Mouse (Mus musculus) MEL (cell line): ENCODE data around the gene Crkl.

Experiments used
- CTCF ChIP-seq, 3 experiments: IDR thresholded peaks in 2 of 3; conservative IDR thresholded peaks in 1 of 3; 2 replicates each; pipeline ENCODE4 v1.5.1; 2011 to 2012; ENCODE audit warnings: low read length in 3 of 3, low read depth in 2 of 3, mild to moderate bottlenecking in 2 of 3, improper control_type of control experiment in 1 of 3, inconsistent platforms in 1 of 3, mixed read lengths in 1 of 3, moderate library complexity in 1 of 3; ENCODE audit not compliant: control insufficient read depth in 1 of 3, insufficient read depth in 1 of 3, poor library complexity in 1 of 3, severe bottlenecking in 1 of 3
- GATA1 ChIP-seq: IDR thresholded peaks from 2 replicates; pipeline ENCODE4 v1.6.1; 2011; ENCODE audit warnings: low read depth, low read length, improper control_type of control experiment
- MAFK ChIP-seq: IDR thresholded peaks from 2 replicates; pipeline ENCODE4 v1.6.1; 2011; ENCODE audit warnings: low read depth, mild to moderate bottlenecking, low read length, improper control_type of control experiment, borderline replicate concordance
- POLR2A ChIP-seq, 2 experiments: IDR thresholded peaks; 2 replicates each; pipeline ENCODE4 v1.6.1; 2011 to 2012; ENCODE audit warnings: low read length in 2 of 2, mild to moderate bottlenecking in 2 of 2, control low read depth in 1 of 2, improper control_type of control experiment in 1 of 2, low read depth in 1 of 2, moderate library complexity in 1 of 2; ENCODE audit not compliant: control insufficient read depth in 1 of 2, insufficient read depth in 1 of 2, poor library complexity in 1 of 2
- POLR2AphosphoS5 ChIP-seq: IDR thresholded peaks from 2 replicates; pipeline ENCODE4 v1.6.1; 2012; ENCODE audit warnings: low read depth, borderline replicate concordance, mild to moderate bottlenecking, inconsistent platforms, low read length, moderate library complexity, mixed read lengths
- ZNF384 ChIP-seq: IDR thresholded peaks from 2 replicates; pipeline ENCODE4 v1.6.1; 2012; ENCODE audit warnings: low read depth, mild to moderate bottlenecking, inconsistent platforms, low read length, improper control_type of control experiment

DNA sequence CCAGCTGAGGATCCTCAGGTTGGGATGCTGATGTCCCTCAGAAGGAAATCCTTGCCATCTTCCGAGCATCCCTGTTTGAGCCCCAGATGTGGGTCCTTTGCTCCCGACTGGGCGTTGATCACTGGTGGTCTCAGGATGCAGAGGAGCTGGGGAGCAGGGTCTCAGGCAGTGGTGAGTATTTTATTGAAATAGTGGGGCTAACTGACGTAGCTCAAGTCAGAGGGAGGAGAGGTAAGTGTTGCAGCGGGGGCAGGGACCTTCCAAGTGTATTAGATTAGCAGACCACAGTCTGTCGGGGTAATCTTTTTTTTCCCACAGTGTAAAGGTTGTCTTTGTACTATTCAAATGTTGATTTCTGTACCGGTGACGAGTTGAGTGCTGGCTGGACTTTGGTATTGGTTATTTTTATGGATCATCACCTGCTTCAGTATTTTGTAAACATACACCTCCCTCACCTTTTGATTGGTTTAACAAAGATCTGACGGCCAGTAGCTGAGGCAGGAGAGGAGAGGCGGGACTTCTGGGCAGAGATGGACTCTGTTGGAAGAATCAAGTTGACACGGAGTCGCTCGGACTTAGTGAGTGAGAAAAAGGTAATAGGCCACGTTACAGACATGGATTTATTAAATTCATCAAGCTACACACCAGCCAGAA is 81.0 kb downstream of the Crkl start:
- TF ChIP-seq CTCF (IDR thresholded peaks at IDR 0.05 in 2 of 3, conservative IDR thresholded peaks at IDR 0.05 in 1 of 3; ENCODE audit: control insufficient read depth in 1 of 3, insufficient read depth in 1 of 3, low read depth in 2 of 3, low read length in 3 of 3, poor library complexity in 1 of 3, severe bottlenecking in 1 of 3) (no peak), POLR2A (IDR thresholded peaks at IDR 0.05; ENCODE audit: control insufficient read depth in 1 of 2, insufficient read depth in 1 of 2, low read depth in 1 of 2, low read length in 2 of 2, poor library complexity in 1 of 2) (no peak), ZNF384 (no peak), POLR2AphosphoS5 (no peak), GATA1 (no peak), MAFK (no peak)
